Mouse (Mus musculus) limb, embryonic 11.5 days (tissue): ENCODE data around the gene BC035947. TPM values are rescaled to one million over a fixed set of nuclear protein-coding genes. Genes with fewer than 3 reads are reported as not detected.
A peak's percentile ranks its signal among the peaks of the same experiment; 100 is the strongest.

Experiments used
- ATAC-seq: fragments of 200-750 bp; cut with Nextera tagmentation; 2 replicates; pipeline ENCODE4 v1.8.0; 2017; ENCODE audit warnings: low read depth; ENCODE audit not compliant: insufficient number of reproducible peaks, low FRiP score, low TSS enrichment
- DNase-seq: peaks from one replicate; pipeline ENCODE4 v3.0.0-alpha.2; 2015; ENCODE audit warnings: low spot score
- H3K27ac ChIP-seq: fragments of 300-500 bp; sonication (generic); replicated peaks from 2 replicates; pipeline ENCODE4 v1.5.1; 2014; ENCODE audit warnings: low read depth, mild to moderate bottlenecking, low read length
- H3K27me3 ChIP-seq: fragments of 300-500 bp; sonication (generic); 2 replicates; pipeline ENCODE4 v1.6.1; 2014; ENCODE audit warnings: mild to moderate bottlenecking, low read length, mixed read lengths; ENCODE audit not compliant: control insufficient read depth, insufficient read depth
- H3K36me3 ChIP-seq: fragments of 300-500 bp; sonication (generic); 2 replicates; pipeline ENCODE4 v1.6.1; 2014; ENCODE audit warnings: mild to moderate bottlenecking, low read length, moderate library complexity, mixed read lengths; ENCODE audit not compliant: control insufficient read depth, insufficient read depth
- H3K4me1 ChIP-seq: fragments of 300-500 bp; sonication (generic); 2 replicates; pipeline ENCODE4 v1.6.1; 2014; ENCODE audit warnings: low read length, mixed read lengths; ENCODE audit not compliant: control insufficient read depth, insufficient read depth
- H3K4me2 ChIP-seq: fragments of 300-500 bp; sonication (generic); 2 replicates; pipeline ENCODE4 v1.6.1; 2014; ENCODE audit warnings: low read depth, mild to moderate bottlenecking, moderate library complexity; ENCODE audit not compliant: severe bottlenecking
- H3K4me3 ChIP-seq: fragments of 300-500 bp; sonication (generic); 2 replicates; pipeline ENCODE4 v1.5.1; 2014; ENCODE audit warnings: low read depth, low read length
- H3K9ac ChIP-seq: fragments of 300-500 bp; sonication (generic); 2 replicates; pipeline ENCODE4 v1.6.1; 2014; ENCODE audit warnings: mild to moderate bottlenecking, low read length
- H3K9me3 ChIP-seq: fragments of 300-500 bp; sonication (generic); 2 replicates; pipeline ENCODE4 v1.6.1; 2016; ENCODE audit warnings: low read length; ENCODE audit not compliant: control insufficient read depth
- WGBS: fragments of 180-500 bp; shearing (Covaris S2); extraction: QIAGEN DNeasy Blood & Tissue Kit; methylation state at CpG from one replicate; pipeline ENCODE4 v1.1.7; 2014; 5-methylcytosine and 5-hydroxymethylcytosine counted together
- polyA plus RNA-seq: library from polyadenylated mRNA; unstranded; fragments of >200 nt; fragmentation: Nextera tagmentation; extraction: Ambion mirVana; gene quantifications from 2 replicates; pipeline ENCODE4 v1.2.1, GENCODE M21; 2014

BC035947 gene
- polyA plus RNA-seq, 1 experiment from 2014 or later: 0.31 TPM

GRCm38 (mm10) chr1:78488752-78489492 is 23.0 kb downstream of the BC035947 start, which contains the start of gene Farsb:
TSS of gene Farsb (minus strand) at chr1:78488897.
- peak within 1 kb of the TSS; percentile 99 for H3K4me3 ChIP-seq
- no peak within 1 kb of the TSS for H3K27ac ChIP-seq
- H3K9ac ChIP-seq: peak within 1 kb of the TSS; percentile 79
- 0 out of 2 replicates have a peak, but pooled peaks cover 6% of the 10 kb centered on the region for H3K4me1 ChIP-seq
- no peaks in the 10 kb centered on the region for H3K9me3 ChIP-seq
- H3K4me2 ChIP-seq: peak within 1 kb of the TSS; percentile 75
- DNase-seq: peak; percentile 89
- H3K27me3 ChIP-seq: no peaks in the 10 kb centered on the region
- ATAC-seq: peak; percentile 94
- whole genome bisulfite sequencing: under 1% methylated on average over 31 of the region's 31 CpGs
- H3K36me3 ChIP-seq: no peaks in the 10 kb centered on the region

- Histone ChIP-seq H3K4me2 (peak overlapping the region; percentile 75), H3K27me3 (no peaks in the 10 kb centered on the region), H3K36me3 (no peaks in the 10 kb centered on the region), H3K9me3 (no peaks in the 10 kb centered on the region), H3K27ac (no peak overlapping the region), H3K4me1 (0 out of 2 replicates have a peak, but pooled peaks cover 6% of the 10 kb centered on the region), H3K9ac (peak overlapping the region; percentile 79), H3K4me3 (peak overlapping the region; percentile 99)
- ATAC-seq: no peak
- under 1% methylated on average over 28 of the region's 28 CpGs for WGBS
- no peak for DNase-seq
These were observed 23.6 kb downstream of the BC035947 start for GRCm38 (mm10) chr1:78488427-78488751.

GRCm38 (mm10) chr1:78484361-78484760 is 27.6 kb downstream of the BC035947 start:
- 0 out of 2 replicates have a peak, but pooled peaks cover 3% of the 10 kb centered on the region for H3K4me1 ChIP-seq
- peak overlapping the region; percentile 30; the same call in 1 of the 2 replicates for H3K27ac ChIP-seq
- WGBS: 80% methylated on average over 2 of the region's 2 CpGs
- H3K36me3 ChIP-seq: peaks cover 2% of the 10 kb centered on the region; the same call in 1 of the 2 replicates
- no peak overlapping the region for H3K4me3 ChIP-seq
- no peaks in the 10 kb centered on the region for H3K9me3 ChIP-seq
- H3K27me3 ChIP-seq: no peaks in the 10 kb centered on the region
- no peak overlapping the region for H3K4me2 ChIP-seq
- DNase-seq: no peak
- no peak for ATAC-seq
- H3K9ac ChIP-seq: no peak overlapping the region

GRCm38 (mm10) chr1:78483430-78483829 is 28.5 kb downstream of the BC035947 start:
- Histone ChIP-seq H3K27me3 (no peaks in the 10 kb centered on the region), H3K4me1 (0 out of 2 replicates have a peak, but pooled peaks cover 3% of the 10 kb centered on the region), H3K4me2 (no peak overlapping the region), H3K4me3 (no peak overlapping the region), H3K9ac (no peak overlapping the region), H3K9me3 (no peaks in the 10 kb centered on the region), H3K36me3 (peaks cover 2% of the 10 kb centered on the region; the same call in 1 of the 2 replicates), H3K27ac (no peak overlapping the region)
- no peak for DNase-seq
- 96% methylated on average over 3 of the region's 3 CpGs for WGBS
- ATAC-seq: no peak

- no peak overlapping the region for H3K27ac ChIP-seq
- no peak overlapping the region for H3K4me2 ChIP-seq
- no peaks in the 10 kb centered on the region for H3K4me1 ChIP-seq
- no peaks in the 10 kb centered on the region for H3K9me3 ChIP-seq
- DNase-seq: no peak
- no peak overlapping the region for H3K9ac ChIP-seq
- H3K36me3 ChIP-seq: peaks cover 12% of the 10 kb centered on the region
- H3K4me3 ChIP-seq: no peak overlapping the region
- no peak for ATAC-seq
- WGBS: 96% methylated on average over 5 of the region's 5 CpGs
- H3K27me3 ChIP-seq: no peaks in the 10 kb centered on the region
These were observed 39.5 kb downstream of the BC035947 start for GRCm38 (mm10) chr1:78472441-78472840.

GRCm38 (mm10) chr1:78454659-78455058 is 57.3 kb downstream of the BC035947 start:
- H3K4me3 ChIP-seq: no peak overlapping the region
- H3K27ac ChIP-seq: no peak overlapping the region
- no peaks in the 10 kb centered on the region for H3K4me1 ChIP-seq
- no peak overlapping the region for H3K4me2 ChIP-seq
- H3K9me3 ChIP-seq: no peaks in the 10 kb centered on the region
- H3K36me3 ChIP-seq: peaks cover 5% of the 10 kb centered on the region; the same call in 1 of the 2 replicates
- H3K27me3 ChIP-seq: no peaks in the 10 kb centered on the region
- peak; percentile 64 for DNase-seq
- 40% methylated on average over 7 of the region's 7 CpGs for WGBS
- no peak overlapping the region for H3K9ac ChIP-seq
- no peak for ATAC-seq

- Histone ChIP-seq H3K4me2 (no peak overlapping the region), H3K36me3 (peaks cover 3% of the 10 kb centered on the region; the same call in 1 of the 2 replicates), H3K9me3 (no peaks in the 10 kb centered on the region), H3K27ac (no peak overlapping the region), H3K27me3 (no peaks in the 10 kb centered on the region), H3K4me1 (no peaks in the 10 kb centered on the region), H3K4me3 (no peak overlapping the region), H3K9ac (no peak overlapping the region)
- ATAC-seq (no peak), DNase-seq (no peak)
- WGBS: 94% methylated on average over 8 of the region's 8 CpGs
These were observed 58.1 kb downstream of the BC035947 start for GRCm38 (mm10) chr1:78453886-78454285.

GRCm38 (mm10) chr1:78452544-78452943 is 59.4 kb downstream of the BC035947 start:
- no peak overlapping the region for H3K4me3 ChIP-seq
- no peaks in the 10 kb centered on the region for H3K4me1 ChIP-seq
- H3K9me3 ChIP-seq: no peaks in the 10 kb centered on the region
- no peak overlapping the region for H3K4me2 ChIP-seq
- ATAC-seq (no peak), DNase-seq (no peak)
- H3K9ac ChIP-seq: no peak overlapping the region
- 91% methylated on average over 6 of the region's 6 CpGs for WGBS
- H3K27ac ChIP-seq: no peak overlapping the region
- peaks cover 3% of the 10 kb centered on the region; the same call in 1 of the 2 replicates for H3K36me3 ChIP-seq
- no peaks in the 10 kb centered on the region for H3K27me3 ChIP-seq
